Mouse (Mus musculus) heart, embryonic 14.5 days (tissue): ENCODE results near the gene Tesk2. TPM values are rescaled to one million over a fixed set of nuclear protein-coding genes. Genes with fewer than 3 reads are reported as not detected.

Experiments
- ATAC-seq: fragments of 200-750 bp; cut with Nextera tagmentation; 2 replicates; pipeline ENCODE4 v1.8.0; 2017; ENCODE audit warnings: low read depth, moderate TSS enrichment; ENCODE audit not compliant: insufficient number of reproducible peaks, insufficient read depth, low FRiP score
- H3K27ac ChIP-seq, 2 experiments: fragments of 200-500 bp in 1 of 2; fragments of 300-500 bp in 1 of 2; sonication (generic) in 1 of 2; replicated peaks in 1 of 2; 2 replicates each; pipeline ENCODE4 v1.5.1; 2012 to 2014; ENCODE audit warnings: low read depth in 2 of 2, low read length in 2 of 2, control low read depth in 1 of 2, mild to moderate bottlenecking in 1 of 2, mixed read lengths in 1 of 2; ENCODE audit not compliant: control insufficient read depth in 1 of 2, insufficient read depth in 1 of 2
- H3K27me3 ChIP-seq: fragments of 300-500 bp; sonication (generic); 2 replicates; pipeline ENCODE4 v1.6.1; 2014; ENCODE audit warnings: mild to moderate bottlenecking, low read length, control low read depth; ENCODE audit not compliant: control insufficient read depth, insufficient read depth
- H3K36me3 ChIP-seq: fragments of 300-500 bp; sonication (generic); 2 replicates; pipeline ENCODE4 v1.6.1; 2014; ENCODE audit warnings: mild to moderate bottlenecking, control low read depth, low read length, mixed read lengths; ENCODE audit not compliant: control insufficient read depth, insufficient read depth
- H3K4me1 ChIP-seq, 2 experiments: fragments of 200-500 bp in 1 of 2; fragments of 300-500 bp in 1 of 2; sonication (generic) in 1 of 2; 2 replicates each; pipeline ENCODE4 v1.6.1; 2012 to 2014; ENCODE audit warnings: low read length in 2 of 2, control low read depth in 1 of 2, mixed read lengths in 1 of 2; ENCODE audit not compliant: control insufficient read depth in 2 of 2, insufficient read depth in 2 of 2
- H3K4me2 ChIP-seq: fragments of 300-500 bp; sonication (generic); 2 replicates; pipeline ENCODE4 v1.6.1; 2014; ENCODE audit warnings: mild to moderate bottlenecking, low read length
- H3K4me3 ChIP-seq, 2 experiments: fragments of 200-500 bp in 1 of 2; fragments of 300-500 bp in 1 of 2; sonication (generic) in 1 of 2; 2 replicates each; pipeline ENCODE4 v1.5.1; 2012 to 2014; ENCODE audit warnings: low read length in 2 of 2, mild to moderate bottlenecking in 2 of 2, control low read depth in 1 of 2, low read depth in 1 of 2, moderate library complexity in 1 of 2; ENCODE audit not compliant: control insufficient read depth in 1 of 2, insufficient read depth in 1 of 2
- H3K9ac ChIP-seq: fragments of 300-500 bp; sonication (generic); 2 replicates; pipeline ENCODE4 v1.6.1; 2014; ENCODE audit warnings: mild to moderate bottlenecking, low read length
- H3K9me3 ChIP-seq: fragments of 300-500 bp; sonication (generic); 2 replicates; pipeline ENCODE4 v1.6.1; 2016; ENCODE audit warnings: low read length, control low read depth; ENCODE audit not compliant: control insufficient read depth
- WGBS: fragments of 180-500 bp; shearing (Covaris S2); extraction: QIAGEN DNeasy Blood & Tissue Kit; methylation state at CpG from one replicate; pipeline ENCODE4 v1.1.7; 2014; 5-methylcytosine and 5-hydroxymethylcytosine counted together
- polyA plus RNA-seq: library from polyadenylated mRNA; unstranded; fragments of >200 nt; fragmentation: Nextera tagmentation; extraction: Ambion mirVana; gene quantifications from 2 replicates; pipeline ENCODE4 v1.2.1, GENCODE M21; 2014

The Tesk2 gene
- polyA plus RNA-seq, 1 experiment from 2014 or later: 2.7 TPM

- H3K4me3 ChIP-seq: no peak overlapping the region
- H3K9me3 ChIP-seq: no peaks in the 10 kb centered on the region
- H3K27me3 ChIP-seq: no peaks in the 10 kb centered on the region
- no peak overlapping the region for H3K9ac ChIP-seq
- no peak for ATAC-seq
- WGBS: 68% methylated on average over 2 of the region's 2 CpGs
- no peak overlapping the region for H3K4me2 ChIP-seq
- peaks cover 4% of the 10 kb centered on the region in 2 experiments; a peak in 2 of 4 replicates for H3K4me1 ChIP-seq
- H3K36me3 ChIP-seq: no peaks in the 10 kb centered on the region
- no peak overlapping the region for H3K27ac ChIP-seq
These were observed 14.2 kb downstream of the Tesk2 start for GRCm38 (mm10) chr4:116734996-116735395.

DNA sequence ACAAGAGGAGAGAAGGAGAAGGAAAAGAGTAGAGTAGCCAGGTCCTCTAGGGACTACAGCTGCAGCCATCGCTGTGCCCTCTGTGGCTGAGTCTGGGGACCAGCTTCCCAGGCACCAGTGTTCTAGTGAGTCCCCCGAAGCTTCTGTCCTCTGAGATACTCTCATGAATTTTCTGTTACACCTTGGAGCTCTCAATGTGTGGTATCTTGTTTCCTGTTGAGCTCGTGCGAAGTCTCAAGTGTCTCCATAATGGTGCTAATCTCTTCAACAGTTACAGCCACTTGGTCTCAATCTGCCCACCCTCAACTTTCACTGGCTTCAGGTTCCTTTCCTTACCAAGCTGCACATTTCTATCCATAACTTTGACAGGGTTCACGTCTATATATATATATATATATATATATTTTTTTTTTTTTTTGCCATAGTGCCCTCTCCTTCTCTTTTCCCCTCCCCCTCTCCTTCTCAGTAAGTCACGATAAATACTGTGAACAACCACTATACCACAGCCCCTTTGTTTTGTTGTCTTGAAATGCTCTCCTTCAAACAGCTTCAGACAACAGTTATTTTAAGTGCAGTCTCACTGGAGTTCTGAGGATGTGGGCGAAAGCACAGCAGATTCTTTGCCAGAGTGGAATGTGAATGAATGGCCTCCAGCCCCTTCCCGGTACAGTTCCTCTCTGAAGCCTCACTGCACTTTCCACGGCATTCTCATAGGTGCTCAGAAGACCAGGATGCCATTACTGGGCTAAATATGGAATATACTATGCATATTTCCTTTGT lies 18.4 kb downstream of the Tesk2 start:
- Histone ChIP-seq H3K9me3 (no peaks in the 10 kb centered on the region), H3K4me1 (no peaks in the 10 kb centered on the region), H3K27ac (no peak overlapping the region), H3K36me3 (no peaks in the 10 kb centered on the region), H3K9ac (no peak overlapping the region), H3K27me3 (no peaks in the 10 kb centered on the region), H3K4me2 (no peak overlapping the region), H3K4me3 (no peak overlapping the region)
- 46% methylated on average over 9 of the region's 9 CpGs for WGBS
- ATAC-seq: no peak

- Histone ChIP-seq H3K4me1 (no peaks in the 10 kb centered on the region), H3K9ac (no peak overlapping the region), H3K4me2 (no peak overlapping the region), H3K36me3 (no peaks in the 10 kb centered on the region), H3K27ac (no peak overlapping the region), H3K4me3 (no peak overlapping the region), H3K9me3 (no peaks in the 10 kb centered on the region), H3K27me3 (no peaks in the 10 kb centered on the region)
- no peak for ATAC-seq
- 81% methylated on average over 2 of the region's 2 CpGs for WGBS
These were observed 29.0 kb downstream of the Tesk2 start for GRCm38 (mm10) chr4:116749750-116750149.

DNA sequence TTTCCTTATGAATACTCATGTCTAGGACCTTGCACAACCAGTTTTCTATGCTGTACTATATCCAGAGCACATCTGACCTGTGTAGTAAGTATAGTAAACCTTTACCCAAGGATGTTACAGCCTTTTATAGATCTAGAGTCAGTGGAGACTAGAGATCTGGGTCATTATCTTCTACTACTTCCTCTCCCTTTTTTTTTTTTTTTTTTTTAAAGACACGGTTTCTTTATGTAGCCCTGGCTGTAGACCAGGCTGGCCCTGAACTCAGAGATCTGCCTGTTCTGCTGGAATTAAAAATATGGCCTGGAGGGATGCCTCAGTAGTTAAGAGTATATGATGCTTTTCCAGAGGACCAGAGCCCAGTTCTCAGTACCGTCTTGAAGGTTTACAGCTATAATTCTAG lies 41.2 kb downstream of the Tesk2 start:
- H3K4me1 ChIP-seq: no peaks in the 10 kb centered on the region
- H3K9ac ChIP-seq: no peak overlapping the region
- H3K27ac ChIP-seq: no peak overlapping the region
- H3K36me3 ChIP-seq: no peaks in the 10 kb centered on the region
- no peaks in the 10 kb centered on the region for H3K9me3 ChIP-seq
- no peak overlapping the region for H3K4me3 ChIP-seq
- H3K27me3 ChIP-seq: no peaks in the 10 kb centered on the region
- WGBS: 71% methylated on average over 2 of the region's 2 CpGs
- no peak for ATAC-seq
- H3K4me2 ChIP-seq: no peak overlapping the region

DNA sequence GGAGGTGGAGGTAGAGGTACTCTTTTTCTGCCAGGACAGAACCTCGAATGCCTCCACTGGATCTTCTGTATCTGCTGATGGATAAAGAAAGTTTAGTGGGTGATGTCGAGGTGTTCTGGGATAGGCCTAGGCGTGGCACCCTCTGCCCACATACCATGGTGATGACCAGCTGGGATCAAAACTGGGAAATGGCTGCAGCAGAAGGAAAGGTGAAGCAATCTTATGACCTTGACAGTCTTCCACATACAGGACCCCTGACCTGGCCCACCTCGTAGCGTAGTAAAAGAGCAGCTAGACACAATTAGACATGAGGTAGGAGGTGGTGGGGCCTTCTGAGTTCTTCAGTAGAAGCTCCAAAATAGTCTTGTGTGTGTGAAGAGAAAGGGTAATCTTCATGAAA lies 43.3 kb downstream of the Tesk2 start:
- Histone ChIP-seq H3K36me3 (no peaks in the 10 kb centered on the region), H3K9me3 (no peaks in the 10 kb centered on the region), H3K27ac (no peak overlapping the region), H3K4me2 (no peak overlapping the region), H3K4me3 (no peak overlapping the region), H3K27me3 (no peaks in the 10 kb centered on the region), H3K9ac (no peak overlapping the region), H3K4me1 (no peaks in the 10 kb centered on the region)
- 79% methylated on average over 5 of the region's 5 CpGs for WGBS
- ATAC-seq: no peak

- Histone ChIP-seq H3K36me3 (no peaks in the 10 kb centered on the region), H3K9me3 (no peaks in the 10 kb centered on the region), H3K27me3 (no peaks in the 10 kb centered on the region), H3K27ac (no peak overlapping the region), H3K9ac (no peak overlapping the region), H3K4me3 (no peak overlapping the region), H3K4me2 (no peak overlapping the region), H3K4me1 (no peaks in the 10 kb centered on the region)
- WGBS: 84% methylated on average over 5 of the region's 5 CpGs
- no peak for ATAC-seq
These were observed 47.8 kb downstream of the Tesk2 start for GRCm38 (mm10) chr4:116768510-116768909.

GRCm38 (mm10) chr4:116769060-116769459 lies 48.3 kb downstream of the Tesk2 start:
- Histone ChIP-seq H3K9ac (no peak overlapping the region), H3K27ac (no peak overlapping the region), H3K4me3 (no peak overlapping the region), H3K36me3 (no peaks in the 10 kb centered on the region), H3K9me3 (no peaks in the 10 kb centered on the region), H3K4me1 (no peaks in the 10 kb centered on the region), H3K4me2 (no peak overlapping the region), H3K27me3 (no peaks in the 10 kb centered on the region)
- ATAC-seq: no peak

GRCm38 (mm10) chr4:116776391-116776790 lies 55.6 kb downstream of the Tesk2 start:
- no peaks in the 10 kb centered on the region for H3K4me1 ChIP-seq

More at GRCm38 (mm10) chr4:116776391-116776790, 55.6 kb downstream of the Tesk2 start:
- Histone ChIP-seq H3K27me3 (no peaks in the 10 kb centered on the region), H3K9ac (no peak overlapping the region), H3K9me3 (no peaks in the 10 kb centered on the region), H3K4me2 (no peak overlapping the region), H3K4me3 (no peak overlapping the region), H3K36me3 (no peaks in the 10 kb centered on the region), H3K27ac (no peak overlapping the region)
- 82% methylated on average over 5 of the region's 5 CpGs for WGBS
- ATAC-seq: no peak
